Mouse (Mus musculus): ENCODE measurements at regions not wholly inside any gene's neighbourhood (a gene's known extent, or its start where the extent isn't known, plus 50 kb on each side); places are given as distances from the start of the nearest gene placed in this dataset.

GRCm38 (mm10) chr6:64982132-64982531 is 60.3 kb upstream of the Smarcad1 start:
- no peaks in the 10 kb centered on the region for H3K36me3 ChIP-seq (replicated peaks; ENCODE audit: control insufficient read depth, insufficient read depth, low read depth, low read length)
- DNase-seq (ENCODE audit: low spot score) = no peak
- H3K27ac ChIP-seq (replicated peaks; ENCODE audit: low read depth, low read length) = no peak overlapping the region
- H3K4me1 ChIP-seq (ENCODE audit: control insufficient read depth, insufficient read depth, low read length) = no peaks in the 10 kb centered on the region
- no peaks in the 10 kb centered on the region for H3K9me3 ChIP-seq (replicated peaks; ENCODE audit: control insufficient read depth, low read length)
- H3K4me2 ChIP-seq (ENCODE audit: low read depth, low read length) = no peak overlapping the region
- no peaks in the 10 kb centered on the region for H3K27me3 ChIP-seq (ENCODE audit: control insufficient read depth, insufficient read depth, low read length)
- ATAC-seq (replicated peaks; ENCODE audit: insufficient number of reproducible peaks, low FRiP score, low TSS enrichment, low read depth) = no peak
- 34% methylated on average over 2 of the region's 2 CpGs for WGBS
- H3K9ac ChIP-seq (replicated peaks; ENCODE audit: low read length) = no peak overlapping the region
- no peak overlapping the region for H3K4me3 ChIP-seq (ENCODE audit: low read depth, low read length)

All from embryonic facial prominence, embryonic 11.5 days (tissue).